Mouse (Mus musculus): Measurements from ENCODE around the gene Lnpep.
"Not testable (repeated sequence)": the region's sequence is repeated elsewhere in the genome, so short reads cannot be mapped to it uniquely, and the experiment has no call there.

Gene Lnpep

GRCm38 (mm10) chr17:17624957-17625586 is at the start of gene Lnpep:
TSS of gene Lnpep (minus strand) at chr17:17625050.
- CTCF ChIA-PET, result interaction anchor here in 2 of 4 experiments (0.6 to 1.5 kb wide), 5 partner anchors 13 to 231 kb away, joined by 3 to 5 read pairs (median 3); no protein-coding TSS in a partner anchor
- POLR2A ChIA-PET, result interaction anchor here (0.6 to 8.0 kb wide), 63 partner anchors 8 to 628 kb away, joined by 3 to 168 read pairs (median 5); partner anchors contain the start of genes Riok2 (in 4 of the 4), Spaca6 (in 2 of the 4) and Lix1 (in 1 of the 4)

GRCm38 (mm10) chr17:17655829-17656176 is 31.0 kb upstream of the Lnpep start:
- CTCF ChIA-PET, result interaction anchor here in 1 of 4 experiments (0.7 kb wide), 1 partner anchor 850 kb away, joined by 3 read pairs; no protein-coding TSS in a partner anchor
- POLR2A ChIA-PET, result interaction anchor here in 1 of 4 experiments (0.7 to 1.3 kb wide), 2 partner anchors 31 to 34 kb away, joined by 3 read pairs; no protein-coding TSS in a partner anchor

- ChIA-PET CTCF (interaction anchor here in 1 of 4 experiments (1.0 kb wide), 1 partner anchor 9 kb away, joined by 3 read pairs; no protein-coding TSS in a partner anchor), POLR2A (interaction anchor here (0.6 to 1.3 kb wide), 5 partner anchors 31 to 831 kb away, joined by 3 to 13 read pairs (median 3); partner anchors contain the start of gene Spaca6 (in 1 of the 4))
Measured at GRCm38 (mm10) chr17:17654997-17655828, 30.4 kb upstream of the Lnpep start.

- ChIA-PET CTCF (no interaction called here), POLR2A (interaction anchor here in 2 of 4 experiments (0.7 kb wide), 2 partner anchors 31 to 87 kb away, joined by 4 to 7 read pairs; no protein-coding TSS in a partner anchor)
Measured at GRCm38 (mm10) chr17:17652570-17652969, 27.7 kb upstream of the Lnpep start.

- ChIA-PET POLR2A (no interaction called here), CTCF (interaction anchor here in 3 of 4 experiments (0.6 to 2.2 kb wide), 11 partner anchors 9 to 252 kb away, joined by 3 to 10 read pairs (median 3); partner anchors contain the start of genes Lix1 (in 2 of the 3) and Lnpep (in 1 of the 3))
Measured at GRCm38 (mm10) chr17:17645738-17646137, 20.9 kb upstream of the Lnpep start.

GRCm38 (mm10) chr17:17637387-17637786 is 12.5 kb upstream of the Lnpep start:
- CTCF ChIA-PET, result no interaction called here
- POLR2A ChIA-PET, result no interaction called here

- ChIA-PET CTCF (no interaction called here), POLR2A (interaction anchor here in 2 of 4 experiments (1.2 to 1.4 kb wide), 2 partner anchors 12 kb away, joined by 4 read pairs; partner anchors contain the start of gene Lnpep (in 1 of the 2))
Measured at GRCm38 (mm10) chr17:17636147-17636546, 11.3 kb upstream of the Lnpep start.

GRCm38 (mm10) chr17:17634033-17634432 is 9.2 kb upstream of the Lnpep start:
- POLR2A ChIA-PET, result interaction anchor here in 1 of 4 experiments (0.7 to 1.1 kb wide), 2 partner anchors 10 to 250 kb away, joined by 3 read pairs; no protein-coding TSS in a partner anchor

GRCm38 (mm10) chr17:17631985-17632384 is 7.1 kb upstream of the Lnpep start:
- POLR2A ChIA-PET, result no interaction called here
- CTCF ChIA-PET, result no interaction called here

More at GRCm38 (mm10) chr17:17634033-17634432, 9.2 kb upstream of the Lnpep start:
- CTCF ChIA-PET, result no interaction called here

- CTCF ChIA-PET, result not testable (repeated sequence)
- POLR2A ChIA-PET, result interaction anchor here in 2 of 4 experiments (1.5 to 2.1 kb wide), 3 partner anchors 16 to 254 kb away, joined by 4 to 9 read pairs (median 5); partner anchors contain the start of gene Riok2 (in 1 of the 2)
Measured at GRCm38 (mm10) chr17:17628237-17628879, 3.5 kb upstream of the Lnpep start.

GRCm38 (mm10) chr17:17627558-17627957 is 2.7 kb upstream of the Lnpep start:
- CTCF ChIA-PET, result no interaction called here
- POLR2A ChIA-PET, result interaction anchor here in 2 of 4 experiments (1.5 to 2.1 kb wide), 2 partner anchors 15 kb away, joined by 5 to 9 read pairs; no protein-coding TSS in a partner anchor

GRCm38 (mm10) chr17:17625887-17626679 is 1.2 kb upstream of the Lnpep start:
- POLR2A ChIA-PET, result interaction anchor here (0.6 to 8.0 kb wide), 26 partner anchors 13 to 430 kb away, joined by 3 to 168 read pairs (median 8); partner anchors contain the start of genes Riok2 (in 2 of the 4), Lix1 (in 1 of the 4) and Spaca6 (in 1 of the 4)
- CTCF ChIA-PET, result no interaction called here

GRCm38 (mm10) chr17:17624421-17624956 is 361 bp downstream of the Lnpep start:
- ChIA-PET POLR2A (interaction anchor here (0.5 to 8.0 kb wide), 70 partner anchors 9 to 628 kb away, joined by 3 to 168 read pairs (median 4); partner anchors contain the start of genes Riok2 (in 4 of the 4), Lix1 (in 1 of the 4), Spaca6 (in 1 of the 4) and Zfp960 (in 1 of the 4)), CTCF (interaction anchor here in 3 of 4 experiments (0.5 to 1.5 kb wide), 9 partner anchors 13 to 230 kb away, joined by 3 to 7 read pairs (median 3); no protein-coding TSS in a partner anchor)

- POLR2A ChIA-PET, result interaction anchor here (0.5 to 8.0 kb wide), 58 partner anchors 8 to 627 kb away, joined by 3 to 168 read pairs (median 4); partner anchors contain the start of genes Riok2 (in 4 of the 4), Spaca6 (in 1 of the 4) and Zfp960 (in 1 of the 4)
Measured at GRCm38 (mm10) chr17:17623890-17624420, 895 bp downstream of the Lnpep start.

GRCm38 (mm10) chr17:17623221-17623889 is 1.5 kb downstream of the Lnpep start:
- ChIA-PET CTCF (interaction anchor here in 2 of 4 experiments (0.7 to 1.5 kb wide), 3 partner anchors 11 to 215 kb away, joined by 4 to 7 read pairs (median 5); no protein-coding TSS in a partner anchor), POLR2A (interaction anchor here (1.1 to 8.0 kb wide), 28 partner anchors 10 to 559 kb away, joined by 3 to 168 read pairs (median 6); partner anchors contain the start of genes Riok2 (in 1 of the 4) and Zfp960 (in 1 of the 4))

More at GRCm38 (mm10) chr17:17623890-17624420, 895 bp downstream of the Lnpep start:
- CTCF ChIA-PET, result interaction anchor here in 3 of 4 experiments (0.5 to 1.5 kb wide), 8 partner anchors 12 to 230 kb away, joined by 3 to 7 read pairs (median 3); no protein-coding TSS in a partner anchor

- CTCF ChIA-PET, result no interaction called here
- POLR2A ChIA-PET, result interaction anchor here in 2 of 4 experiments (0.8 to 8.0 kb wide), 4 partner anchors 10 to 249 kb away, joined by 3 to 168 read pairs (median 38); partner anchors contain the start of gene Riok2 (in 1 of the 2)
Measured at GRCm38 (mm10) chr17:17622576-17622975, 2.3 kb downstream of the Lnpep start.

All from embryonic stem cell, embryonic (primary cell).